ENCODE assay signal across 8 mouse cellular contexts in the genomic region with DNA sequence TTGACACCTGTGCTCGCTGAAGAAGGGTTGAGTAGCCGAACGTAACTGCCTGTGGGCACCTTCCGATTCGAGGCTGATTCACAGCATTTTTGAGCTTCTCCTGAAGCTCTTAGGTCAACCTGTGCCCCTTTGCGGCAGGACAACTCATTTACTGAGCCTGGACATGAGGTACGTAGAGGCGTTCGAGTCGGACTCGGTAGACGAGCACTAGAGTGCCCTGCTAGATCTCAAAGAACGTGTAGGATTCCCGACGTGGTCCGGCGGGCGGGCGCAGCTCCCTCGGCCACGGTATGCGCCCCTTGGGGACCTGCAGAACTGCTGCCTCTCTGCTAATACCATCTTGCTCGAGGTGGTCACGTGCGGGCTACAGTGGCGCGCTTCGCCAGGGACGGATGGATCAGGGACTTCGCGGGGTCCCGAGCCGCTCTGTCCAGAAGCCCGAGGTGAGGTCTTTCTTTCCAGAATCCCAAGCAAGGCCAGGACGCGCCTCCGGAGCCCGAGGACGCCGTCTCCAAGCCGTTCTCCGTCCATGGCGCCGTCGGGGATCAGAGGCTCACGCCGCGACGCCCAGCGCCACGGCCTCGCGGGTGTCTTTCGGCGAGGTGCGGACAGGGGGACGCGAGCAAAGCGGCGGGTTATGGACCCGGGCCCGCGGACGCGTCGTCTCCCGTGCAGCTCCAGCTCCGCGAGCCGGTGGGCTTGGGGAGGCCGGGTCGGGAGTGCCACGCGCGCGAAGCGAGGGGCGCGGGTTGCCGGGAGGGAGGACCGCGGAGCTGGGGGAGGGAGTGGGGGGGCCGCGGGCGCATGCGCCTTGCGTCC. TPM values are rescaled to one million over a fixed set of nuclear protein-coding genes. Genes with fewer than 3 reads are reported as not detected.
DNase-seq lines count a peak whose midpoint lies in the region; ATAC-seq and TF ChIP-seq lines count a peak whose summit lies in the region.

A gene (plus strand): TSS at position 51 of the 819 bp plus-strand sequence.

- H3K4me3 ChIP-seq in kidney, adult 2 months (ENCODE audit: insufficient read depth, low read depth, low read length), result peak within 1 kb of the TSS; percentile 67
- H3K4me3 ChIP-seq in embryonic facial prominence, embryonic 12.5 days, result peak within 1 kb of the TSS; percentile 85
- H3K4me3 ChIP-seq in heart, postnatal 0 days (ENCODE audit: low read depth, low read length), result peak within 1 kb of the TSS; percentile 97

- H3K36me3 ChIP-seq in kidney, adult 2 months (ENCODE audit: control insufficient read depth, insufficient read depth, low read length), result no peaks in the 10 kb centered on the region
- H3K36me3 ChIP-seq in embryonic facial prominence, embryonic 12.5 days, result no peaks in the 10 kb centered on the region
- H3K36me3 ChIP-seq in heart, postnatal 0 days (replicated peaks; ENCODE audit: control insufficient read depth, insufficient read depth, low read length), result no peaks in the 10 kb centered on the region

- H3K4me2 ChIP-seq in embryonic facial prominence, embryonic 12.5 days (replicated peaks), result peak within 1 kb of the TSS; percentile 79
- H3K4me2 ChIP-seq in heart, postnatal 0 days (ENCODE audit: low read depth, low read length), result peak within 1 kb of the TSS; percentile 93

- H3K9me3 ChIP-seq in embryonic facial prominence, embryonic 12.5 days, result no peaks in the 10 kb centered on the region
- no peaks in the 10 kb centered on the region for H3K9me3 ChIP-seq in heart, postnatal 0 days (replicated peaks; ENCODE audit: control insufficient read depth, low read length)

- H3K4me1 ChIP-seq in kidney, adult 2 months (ENCODE audit: control insufficient read depth, insufficient read depth, low read length), result peaks cover 9% of the 10 kb centered on the region; the same call in 1 of the 2 replicates
- H3K4me1 ChIP-seq in embryonic facial prominence, embryonic 12.5 days, result peaks cover 5% of the 10 kb centered on the region; the same call in 1 of the 2 replicates
- H3K4me1 ChIP-seq in heart, postnatal 0 days (ENCODE audit: control insufficient read depth, insufficient read depth), result peaks cover 5% of the 10 kb centered on the region; the same call in 1 of the 2 replicates

- ATAC-seq in embryonic facial prominence, embryonic 12.5 days (ENCODE audit: insufficient number of reproducible peaks, insufficient read depth, low FRiP score, low TSS enrichment), result peak; percentile 65; the same call in 1 of the 2 replicates
- peak; percentile 43 for ATAC-seq in heart, postnatal 0 days (ENCODE audit: insufficient read depth, low read depth)

- H3K27ac ChIP-seq in kidney, adult 2 months (ENCODE audit: insufficient read depth, low read depth, low read length), result 0 out of 2 replicates have a peak within 1 kb of the TSS, but pooled peaks have one; percentile 29
- peak within 1 kb of the TSS; percentile 90 for H3K27ac ChIP-seq in embryonic facial prominence, embryonic 12.5 days
- peak within 1 kb of the TSS; percentile 90 for H3K27ac ChIP-seq in heart, postnatal 0 days (ENCODE audit: low read depth)

- peak within 1 kb of the TSS; percentile 88 for H3K9ac ChIP-seq in embryonic facial prominence, embryonic 12.5 days
- H3K9ac ChIP-seq in heart, postnatal 0 days (replicated peaks; ENCODE audit: low read depth, low read length), result peak within 1 kb of the TSS; percentile 93

- no peak for TF ChIP-seq EP300 in heart, postnatal 0 days (IDR thresholded peaks at IDR 0.05; ENCODE audit: low read depth)

- no peak for TF ChIP-seq POLR2A in kidney, adult 2 months (IDR thresholded peaks at IDR 0.05; ENCODE audit: low read depth, low read length)

- WGBS in kidney, adult 2 months, result 2% methylated on average over 87 of the region's 87 CpGs
- WGBS in embryonic facial prominence, embryonic 12.5 days, result 2% methylated on average over 74 of the region's 87 CpGs
- WGBS in heart, postnatal 0 days, result 2% methylated on average over 83 of the region's 87 CpGs

- TF ChIP-seq CTCF in kidney, adult 2 months (conservative IDR thresholded peaks at IDR 0.05; ENCODE audit: insufficient read depth, insufficient read length, low read depth, low read length), result no peak
- TF ChIP-seq CTCF in heart, postnatal 0 days (IDR thresholded peaks at IDR 0.05; ENCODE audit: low read depth), result no peak

- peak; percentile 46 for DNase-seq in kidney, adult 2 months
- no peak for DNase-seq in kidney, postnatal 14 days
- DNase-seq in R1 (ENCODE audit: low read depth, low spot score), result peak; percentile 77
- DNase-seq in heart, postnatal 0 days (ENCODE audit: low spot score), result peak; percentile 24
- DNase-seq in layer of hippocampus, postnatal 14 days (ENCODE audit: low spot score in 2 of 2), result peak in 1 of 2 experiments; percentile 24
- DNase-seq in lung, postnatal 36 days, result peak; percentile 23
- DNase-seq in testis, postnatal 14 days (ENCODE audit: low spot score), result peak; percentile 74

- no peaks in the 10 kb centered on the region for H3K27me3 ChIP-seq in kidney, adult 2 months (replicated peaks; ENCODE audit: control insufficient read depth, insufficient read depth, low read length)
- peaks cover 8% of the 10 kb centered on the region for H3K27me3 ChIP-seq in embryonic facial prominence, embryonic 12.5 days
- no peaks in the 10 kb centered on the region for H3K27me3 ChIP-seq in heart, postnatal 0 days (ENCODE audit: control insufficient read depth, insufficient read depth, low read length)

RNA-seq across cellular contexts. Expression of the gene that starts here (rescaled TPM):
- polyA plus RNA-seq in kidney, adult 2 months (2012; rRNA removed), result 2.2 and 3.3 TPM in 2 replicates
- 17.0 and 17.9 TPM in 2 replicates for polyA plus RNA-seq in embryonic facial prominence, embryonic 12.5 days (2016; fragmentation: Nextera tagmentation; extraction: Ambion mirVana)
- 1.8 and 4.2 TPM in 2 replicates for total RNA-seq in heart, postnatal 0 days (2014; rRNA removed; ENCODE audit: low replicate concordance)
- polyA plus RNA-seq in heart, postnatal 0 days (2015; fragmentation: Nextera tagmentation; extraction: Ambion mirVana), result 6.6 and 7.6 TPM in 2 replicates
- 10 to 100 TPM; 25.4 to 27.8 TPM for total RNA-seq in layer of hippocampus, postnatal 14 days (2021)

Comparison
In these comparisons a context has a peak if more than half of its experiments do, and no peak if none do; other contexts are left out.
1. H3K27ac ChIP-seq: peak in every context shown above with its lines; median percentile 90 in embryonic facial prominence, embryonic 12.5 days; 90 in heart, postnatal 0 days; 29 in kidney, adult 2 months.